Mouse (Mus musculus) T-helper 1 cell (primary cell): ENCODE measurements around the gene Dnttip1.
"Not testable (repeated sequence)": the region's sequence is repeated elsewhere in the genome, so short reads cannot be mapped to it uniquely, and the experiment has no call there.

Experiments used
- in situ Hi-C: fragments of 300-600 bp; cut with MboI, MseI; formaldehyde crosslinking; loops from one replicate; pipeline ENCODE4 v1.15.1; 2025; ENCODE audit warnings: high pct_unique_total_duplicates

The Dnttip1 gene

DNA sequence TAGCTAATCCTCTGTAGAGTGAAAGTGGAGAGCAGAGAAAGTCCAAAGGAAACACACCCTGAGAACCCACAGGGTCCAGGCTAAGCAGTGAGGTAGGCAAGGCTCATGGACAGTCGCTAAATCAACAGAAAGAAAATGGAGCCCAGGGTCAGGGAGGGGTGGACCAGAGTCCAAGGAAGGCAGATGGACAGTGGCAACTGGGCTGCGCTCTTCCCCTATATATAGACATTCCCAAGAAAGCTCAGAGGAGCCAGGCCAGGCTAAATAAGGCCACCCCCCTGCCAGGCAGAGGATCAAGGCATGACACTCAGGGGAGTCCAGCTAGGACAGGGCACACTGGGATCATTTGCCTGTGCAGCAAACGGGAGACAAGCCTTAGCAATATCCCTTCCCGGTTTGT lies 36.1 kb downstream of the Dnttip1 start:
- in situ Hi-C loops: no loop called here

DNA sequence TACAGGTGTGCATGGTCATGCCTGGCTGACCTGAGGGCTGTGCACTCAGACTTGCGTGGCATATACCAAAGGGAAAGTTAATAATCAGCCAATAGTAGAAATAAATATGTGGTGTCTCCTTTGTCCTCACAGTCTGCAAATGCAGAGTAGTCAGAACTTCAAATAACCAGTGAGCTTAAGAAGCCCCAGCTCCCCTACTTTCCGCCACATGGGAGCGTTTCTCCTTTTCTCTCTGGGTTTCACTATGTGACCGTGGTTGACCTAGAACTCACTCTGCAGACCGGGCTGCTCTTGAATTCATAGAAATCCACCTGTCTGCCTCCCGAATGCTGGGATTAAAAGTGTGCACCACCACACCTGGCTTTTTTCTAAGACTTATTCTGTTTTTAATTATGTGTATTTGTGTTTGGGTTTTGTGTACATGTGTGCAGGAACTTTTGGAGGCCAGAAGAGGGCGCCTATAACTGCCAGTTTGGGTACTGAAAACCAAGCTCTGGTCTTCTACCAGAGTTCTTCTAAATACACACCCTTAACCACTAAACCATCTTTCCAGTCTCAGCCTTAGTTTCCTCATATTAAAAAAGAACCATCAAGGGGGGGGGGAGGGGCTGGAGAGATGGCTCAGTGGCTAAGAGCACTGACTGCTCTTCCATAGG lies 38.3 kb downstream of the Dnttip1 start:
- in situ Hi-C loops: no loop called here

DNA sequence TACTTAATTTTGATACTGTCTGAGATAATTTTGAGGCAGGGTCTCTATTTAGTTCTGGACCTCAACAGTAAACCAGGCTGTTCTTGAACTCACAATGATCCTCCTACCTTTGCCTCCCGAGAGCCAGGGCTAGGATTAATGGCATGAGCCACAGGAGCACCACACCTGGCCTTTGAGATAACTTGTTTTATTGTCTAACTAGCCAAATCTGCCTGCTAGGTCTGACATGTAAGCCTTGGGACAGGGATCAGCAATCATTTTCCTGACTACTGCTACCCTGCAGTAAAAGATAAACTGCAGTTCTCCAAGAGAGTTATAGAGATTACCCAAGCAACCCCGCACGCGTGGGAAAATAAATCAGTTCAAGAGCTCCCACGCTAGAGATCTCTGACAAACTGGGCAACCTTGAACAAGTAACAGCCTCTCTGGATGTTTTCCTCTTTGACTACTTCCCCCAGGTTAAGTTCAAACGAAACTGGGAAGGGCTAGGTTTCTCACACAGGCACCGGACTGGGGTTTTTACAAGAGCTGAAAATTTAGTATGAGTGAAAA lies 39.2 kb downstream of the Dnttip1 start:
- in situ Hi-C loops: no loop called here

DNA sequence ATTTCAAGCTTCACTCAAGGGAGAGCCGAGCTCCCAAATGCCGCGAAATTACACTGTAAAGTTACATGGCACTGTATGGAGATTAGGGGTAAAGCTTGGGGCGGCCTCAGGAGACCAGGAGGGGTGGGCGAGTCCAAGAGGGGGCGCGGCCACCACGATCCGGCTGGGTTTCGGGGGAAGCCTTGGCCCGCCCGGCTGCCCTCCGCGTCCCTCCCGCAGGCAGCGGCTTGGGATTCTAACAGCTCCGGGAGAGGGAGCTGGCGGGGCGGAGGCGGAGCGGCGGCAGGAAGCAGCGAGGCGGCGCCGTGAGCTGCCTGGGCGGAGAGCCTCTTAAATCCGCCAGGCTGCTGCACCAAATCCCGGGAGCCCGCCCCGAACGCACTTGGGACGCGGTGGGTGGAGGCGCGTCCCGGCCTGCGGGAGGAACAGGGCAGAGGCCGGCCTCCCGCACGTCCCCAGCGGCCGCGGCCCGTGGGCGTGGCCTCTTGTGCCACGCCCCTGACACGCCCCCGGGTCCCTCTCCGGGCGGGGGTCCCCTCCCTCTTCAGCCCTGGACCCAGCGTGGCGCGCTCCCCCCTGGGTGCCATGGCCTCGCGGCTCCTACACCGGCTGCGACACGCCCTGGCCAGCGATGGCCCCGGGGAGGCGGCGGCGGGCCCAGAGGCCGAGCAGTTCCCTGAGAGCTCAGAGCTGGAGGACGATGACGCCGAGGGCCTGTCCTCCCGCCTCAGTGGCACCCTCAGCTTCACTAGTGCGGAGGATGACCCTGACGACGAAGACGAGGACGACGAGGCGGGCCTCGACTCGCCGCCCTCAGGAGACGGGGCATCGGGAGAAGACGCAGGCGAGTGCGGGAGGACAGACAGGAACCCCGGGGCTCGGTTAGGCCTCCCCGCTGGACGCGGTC lies 40.0 kb downstream of the Dnttip1 start, which contains the start of gene Snx21:
Gene Snx21 (plus strand): TSS at position 343 of the 907 bp plus-strand sequence.
- in situ Hi-C loops: no loop called here

DNA sequence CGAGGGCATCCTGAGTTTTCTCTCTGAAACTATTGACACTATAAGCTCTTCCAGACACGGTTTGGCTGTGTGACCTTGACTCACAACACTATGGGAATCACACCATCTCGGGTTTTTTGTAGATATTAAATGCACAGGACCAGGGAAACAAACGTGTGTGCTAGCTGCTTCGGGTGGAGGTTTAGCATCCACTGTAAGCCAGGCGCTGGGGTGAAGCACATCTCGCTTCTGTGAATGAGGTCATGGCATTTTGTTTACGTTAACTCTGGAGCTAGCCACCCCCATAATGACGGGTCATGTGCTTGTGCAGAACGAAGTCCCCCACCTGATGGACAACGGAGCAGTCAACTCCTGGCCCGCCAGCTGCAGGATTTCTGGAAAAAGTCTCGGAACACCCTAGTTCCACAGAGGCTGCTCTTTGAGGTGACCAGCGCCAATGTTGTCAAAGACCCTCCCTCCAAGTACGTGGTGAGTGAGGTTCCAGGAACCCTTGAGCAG lies 40.7 kb downstream of the Dnttip1 start:
- in situ Hi-C loops: no loop called here

DNA sequence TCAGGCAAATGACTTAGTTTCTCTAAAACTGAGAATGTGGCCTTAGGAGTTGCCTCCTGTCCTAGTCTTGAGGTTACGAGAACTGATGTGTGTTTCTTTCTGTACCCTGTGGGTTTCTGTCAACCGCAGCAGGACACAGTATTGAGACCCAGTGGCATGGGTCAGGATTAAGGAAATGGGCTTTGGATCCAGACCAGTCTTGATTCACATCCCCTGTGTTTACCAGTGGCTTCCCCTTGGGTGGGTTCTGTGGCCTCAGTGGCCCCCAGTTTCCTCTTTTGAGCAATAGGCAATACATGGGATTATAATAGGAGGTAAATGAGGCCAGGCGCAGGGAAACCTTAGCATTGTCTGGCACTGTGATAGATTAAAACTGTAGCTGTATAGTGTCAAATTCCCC lies 41.2 kb downstream of the Dnttip1 start:
- in situ Hi-C loops: no loop called here

DNA sequence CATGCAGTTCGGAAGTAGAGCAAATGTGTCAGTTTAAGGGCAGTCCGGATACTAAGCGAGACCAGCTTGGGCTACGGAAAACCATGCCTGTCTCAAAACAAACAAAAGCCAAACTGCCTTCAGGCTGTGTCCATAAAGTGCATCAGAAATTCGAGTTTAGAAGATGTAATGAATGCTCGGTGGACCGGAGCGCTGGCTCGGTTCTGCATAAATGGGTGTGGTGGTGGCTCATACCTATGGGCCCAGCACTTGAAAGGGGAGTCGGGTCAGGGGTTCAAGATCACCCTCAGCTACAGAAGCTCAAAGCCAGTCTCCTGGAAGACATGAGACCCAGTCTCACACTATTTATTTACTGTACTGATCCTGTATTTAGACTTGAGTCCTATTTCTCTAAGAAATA lies 42.0 kb downstream of the Dnttip1 start:
- in situ Hi-C loops: no loop called here

DNA sequence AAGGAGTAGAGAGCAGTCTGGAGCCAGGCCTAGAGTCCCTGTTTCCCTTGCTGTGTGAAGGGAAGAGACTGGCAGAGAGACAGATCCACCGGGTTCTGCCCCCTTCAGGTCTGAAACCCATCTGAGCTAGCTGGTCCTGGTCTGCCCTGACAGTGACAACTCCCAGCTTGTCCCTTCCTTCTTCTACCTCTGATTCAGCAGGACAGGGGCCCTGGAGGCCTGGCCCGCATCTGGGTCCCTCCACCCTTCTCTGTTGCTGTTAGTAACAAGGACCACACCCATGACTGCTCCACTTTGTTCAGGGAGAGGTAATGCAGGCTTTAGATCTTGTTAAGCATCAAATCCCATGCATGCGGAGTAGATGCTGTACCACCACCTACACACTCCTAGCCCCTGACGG lies 42.6 kb downstream of the Dnttip1 start:
- in situ Hi-C loops: no loop called here

DNA sequence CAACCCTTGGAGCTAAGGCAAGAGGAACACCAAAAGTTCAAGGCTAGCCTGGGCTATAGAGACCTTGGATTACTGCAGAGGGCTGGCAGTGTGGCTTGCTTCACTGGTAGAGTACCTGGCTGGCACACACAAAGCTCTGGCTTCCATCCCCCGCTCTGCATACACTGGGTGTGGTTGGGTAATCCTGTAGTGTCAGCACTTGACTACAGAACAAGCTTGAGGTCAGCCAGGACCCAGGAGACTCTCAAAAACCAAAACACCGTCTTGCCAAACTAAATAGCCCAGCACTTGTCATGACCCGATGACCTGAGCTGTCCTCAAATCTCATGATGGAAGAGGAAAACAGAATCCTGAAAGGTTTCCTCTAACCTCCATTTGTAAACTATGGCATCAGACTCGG lies 44.7 kb downstream of the Dnttip1 start:
- in situ Hi-C loops: no loop called here

DNA sequence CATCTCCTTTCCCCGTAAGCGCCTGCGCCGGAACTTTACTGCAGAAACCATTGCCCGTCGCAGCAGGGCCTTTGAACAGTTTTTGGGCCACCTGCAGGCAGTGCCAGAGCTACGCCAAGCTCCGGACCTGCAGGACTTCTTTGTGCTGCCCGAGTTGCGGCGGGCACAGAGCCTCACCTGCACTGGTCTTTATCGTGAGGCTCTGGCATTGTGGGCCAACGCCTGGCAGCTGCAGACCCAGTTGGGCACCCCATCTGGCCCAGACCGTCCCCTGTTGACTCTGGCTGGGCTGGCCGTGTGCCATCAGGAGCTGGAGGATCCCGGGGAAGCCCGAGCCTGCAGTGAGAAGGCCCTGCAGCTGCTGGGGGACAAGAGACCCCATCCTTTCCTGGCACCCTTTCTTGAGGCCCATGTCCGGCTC lies 46.1 kb downstream of the Dnttip1 start:
- in situ Hi-C loops: no loop called here

DNA sequence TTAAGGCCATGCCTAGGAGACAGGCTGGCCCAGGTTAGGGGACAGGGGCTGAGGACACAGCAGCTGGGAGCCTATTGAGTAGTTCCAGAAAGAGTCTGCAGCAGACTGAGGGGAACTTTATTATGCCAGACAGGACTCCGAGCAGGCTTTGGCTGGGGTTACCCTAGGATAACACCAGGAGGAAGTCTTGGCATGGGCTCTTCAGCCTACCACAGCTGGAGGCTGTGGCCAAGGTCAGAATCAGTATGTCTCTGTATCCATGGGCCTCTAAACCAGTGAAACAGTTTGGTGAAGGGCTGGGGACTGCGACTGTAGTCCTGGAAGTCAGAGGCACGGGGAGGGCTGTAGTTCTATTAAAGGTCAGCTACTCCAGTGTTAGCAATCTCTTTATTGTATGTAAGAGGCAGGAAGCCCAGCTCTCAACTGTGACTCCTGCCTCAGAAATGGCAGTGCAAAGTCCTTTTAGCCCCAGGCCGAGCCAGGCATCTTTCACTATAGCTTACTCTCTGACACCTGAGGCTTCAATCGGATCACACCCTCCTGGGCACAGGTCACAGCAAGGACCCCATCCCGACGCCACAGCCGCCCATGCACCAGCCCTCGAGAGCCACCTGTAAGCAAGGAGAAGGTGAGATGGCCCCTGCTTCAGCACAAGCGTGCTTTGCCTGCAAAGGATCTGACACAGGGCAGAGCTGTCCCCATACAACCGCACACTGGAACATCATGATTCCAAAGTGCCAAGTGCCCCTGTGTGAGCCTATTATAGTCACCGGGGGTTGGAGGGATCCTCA lies 46.8 kb downstream of the Dnttip1 start:
- in situ Hi-C loops: no loop called here

DNA sequence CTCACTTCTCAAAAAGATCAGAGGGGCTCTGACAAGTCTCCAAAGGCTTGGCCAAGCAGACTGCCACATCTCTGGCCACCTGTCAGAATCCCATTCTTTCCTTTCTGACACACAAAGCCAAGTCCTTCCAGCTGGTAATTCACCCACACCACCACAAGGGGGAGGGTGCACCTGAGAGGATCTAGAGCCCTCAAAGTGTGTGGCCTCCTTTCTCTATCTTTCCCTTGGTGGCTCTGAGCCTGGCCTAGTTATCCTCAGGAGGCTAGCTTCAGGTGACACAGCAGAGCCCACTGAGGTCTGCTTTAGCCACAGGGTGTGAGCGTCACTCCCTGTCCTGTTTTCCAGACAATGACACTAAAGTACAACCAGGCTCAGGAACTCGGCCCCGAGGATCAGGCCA lies 47.5 kb downstream of the Dnttip1 start:
- in situ Hi-C loops: no loop called here

DNA sequence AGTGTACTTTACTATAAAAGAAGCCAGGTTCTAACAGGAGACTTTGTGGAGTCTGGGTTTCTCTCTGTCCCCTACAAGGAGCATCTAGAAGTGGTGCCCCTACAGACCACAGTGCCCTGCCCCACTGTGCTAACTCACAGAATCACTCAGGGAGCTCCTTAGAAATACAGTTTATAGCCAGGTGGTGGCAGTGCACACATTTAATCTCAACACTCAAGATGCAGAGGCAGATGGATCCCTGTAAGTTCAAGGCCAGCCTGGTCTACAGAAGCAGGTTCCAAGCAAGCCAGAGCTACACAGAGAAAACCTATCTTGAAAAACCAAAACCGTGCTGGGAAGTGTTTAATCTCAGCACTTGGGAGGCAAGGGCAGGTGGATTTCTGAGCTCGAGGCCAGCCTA lies 48.0 kb downstream of the Dnttip1 start:
- in situ Hi-C loops: no loop called here

DNA sequence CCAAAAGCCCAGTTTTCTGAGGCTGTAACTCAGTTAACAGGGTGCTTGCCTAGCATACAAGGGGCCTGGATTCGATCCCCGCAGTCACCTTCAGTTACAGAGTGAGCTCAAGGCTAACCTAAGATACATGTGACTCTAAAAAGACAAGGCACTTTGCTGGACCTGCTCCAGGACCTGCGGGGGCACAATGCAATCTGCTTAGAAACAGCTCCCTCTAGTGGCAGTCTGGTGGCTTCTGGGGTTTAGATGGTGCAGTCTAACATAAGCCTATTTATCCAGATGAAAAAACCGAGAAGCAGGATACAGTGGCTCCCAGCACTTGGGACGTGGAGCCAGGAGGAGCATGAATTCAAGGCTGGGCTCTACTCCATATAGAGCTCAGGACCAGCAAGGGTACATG lies 48.5 kb downstream of the Dnttip1 start:
- in situ Hi-C loops: no loop called here

DNA sequence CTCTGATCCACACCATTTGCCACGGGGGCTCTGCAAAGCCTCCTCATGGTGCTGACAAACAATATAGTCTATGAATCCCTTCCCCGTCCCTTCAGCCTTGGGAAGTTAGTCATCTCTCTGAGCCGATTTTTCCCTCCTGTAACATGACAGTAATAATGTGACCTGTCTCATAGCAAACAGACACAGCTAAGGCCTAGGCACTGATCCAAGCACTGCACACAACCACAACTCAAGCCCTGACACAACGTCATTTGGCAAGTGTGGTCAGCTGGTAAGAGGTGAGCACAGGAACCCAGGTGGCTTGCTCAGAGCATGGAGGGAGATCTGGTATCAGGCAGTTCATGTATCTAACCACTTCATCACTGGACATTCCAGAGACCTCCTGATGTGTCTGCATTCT lies 50.1 kb downstream of the Dnttip1 start:
- in situ Hi-C loops: no loop called here

DNA sequence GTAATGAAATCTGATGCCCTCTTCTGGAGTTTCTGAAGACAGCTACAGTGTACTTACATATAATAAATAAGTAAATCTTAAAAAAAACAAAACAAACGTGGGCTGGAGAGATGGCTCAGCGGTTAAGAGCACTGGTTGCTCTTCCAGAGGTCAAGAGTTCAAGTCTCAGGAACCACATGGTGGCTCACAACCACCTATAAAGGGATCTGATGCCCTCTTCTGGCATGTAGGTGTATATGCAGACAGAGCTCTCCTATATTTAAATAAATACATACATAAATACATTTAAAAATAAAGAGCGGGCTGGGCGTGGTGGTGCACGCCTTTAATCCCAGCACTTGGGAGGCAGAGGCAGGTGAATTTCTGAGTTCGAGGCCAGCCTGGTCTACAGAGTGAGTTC lies 52.8 kb downstream of the Dnttip1 start:
- in situ Hi-C loops: not testable (repeated sequence)

DNA sequence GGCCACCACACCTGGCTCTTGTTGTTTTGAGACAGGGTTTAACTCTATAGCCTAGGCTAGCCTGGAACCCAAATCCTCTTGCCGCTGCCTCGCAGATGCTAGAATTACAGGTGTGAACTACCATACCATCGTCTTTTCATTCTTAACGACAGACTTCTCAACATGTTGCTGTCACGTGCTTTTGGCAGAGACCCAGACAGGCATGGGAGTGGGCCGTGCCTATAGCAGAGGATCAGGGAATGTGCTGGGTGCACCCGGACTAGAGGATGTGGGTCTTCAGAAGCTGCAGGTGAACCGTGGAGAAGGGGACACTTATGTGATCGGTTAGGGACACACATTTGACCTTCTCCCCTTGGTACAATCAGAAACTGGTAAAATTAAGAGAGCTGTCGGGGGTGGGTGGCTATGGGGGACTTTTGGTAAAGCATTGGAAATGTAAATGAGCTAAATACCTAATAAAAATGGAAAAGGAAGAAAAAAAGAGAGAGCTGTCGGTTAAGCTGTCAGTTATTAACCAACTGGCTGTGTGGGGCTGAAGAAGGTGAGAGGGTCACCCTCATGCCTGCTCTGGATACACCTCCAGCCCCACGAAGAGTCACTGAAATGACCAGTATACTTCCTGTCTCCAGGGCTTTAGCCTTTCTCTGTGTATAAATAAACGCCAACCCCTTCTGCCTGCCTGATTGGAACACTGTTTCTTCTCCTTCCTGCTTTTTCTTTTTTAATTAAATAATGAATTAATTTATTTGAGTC lies 54.6 kb downstream of the Dnttip1 start:
- in situ Hi-C loops: no loop called here

DNA sequence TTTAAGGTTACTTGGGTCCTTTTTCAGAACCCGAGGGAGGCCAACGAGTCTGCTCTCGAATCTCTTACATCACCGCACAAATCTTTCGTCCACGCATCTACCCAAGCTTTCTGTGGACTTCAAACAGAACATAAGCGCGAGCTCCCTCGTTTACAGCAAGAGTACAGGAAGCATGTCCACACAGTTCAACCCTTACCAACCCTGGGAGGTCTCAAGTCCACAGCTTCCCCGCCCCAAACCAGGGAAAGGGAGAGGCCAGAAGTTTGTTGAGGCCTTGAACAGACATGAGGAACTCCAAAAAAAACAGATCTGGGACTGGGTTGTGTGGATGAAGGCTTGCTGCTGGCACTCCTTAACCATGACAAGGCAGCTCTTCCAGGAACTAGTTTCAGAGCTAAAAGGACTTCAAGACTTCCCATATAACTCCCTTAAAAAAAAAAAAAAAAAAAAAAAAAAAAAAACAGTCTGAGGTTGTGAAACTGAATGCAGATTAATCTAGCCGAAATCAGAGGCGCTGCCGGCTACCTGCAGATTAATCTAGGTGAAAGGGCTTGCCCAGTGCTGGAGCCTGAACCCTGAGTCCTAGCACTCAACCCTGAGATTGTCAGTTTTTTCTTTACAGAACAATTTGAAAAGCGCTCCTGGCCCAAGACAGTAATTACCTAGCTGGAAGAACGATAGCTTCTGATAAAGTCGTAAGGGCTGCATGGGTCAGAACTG lies 57.6 kb downstream of the Dnttip1 start:
- in situ Hi-C loops: no loop called here

DNA sequence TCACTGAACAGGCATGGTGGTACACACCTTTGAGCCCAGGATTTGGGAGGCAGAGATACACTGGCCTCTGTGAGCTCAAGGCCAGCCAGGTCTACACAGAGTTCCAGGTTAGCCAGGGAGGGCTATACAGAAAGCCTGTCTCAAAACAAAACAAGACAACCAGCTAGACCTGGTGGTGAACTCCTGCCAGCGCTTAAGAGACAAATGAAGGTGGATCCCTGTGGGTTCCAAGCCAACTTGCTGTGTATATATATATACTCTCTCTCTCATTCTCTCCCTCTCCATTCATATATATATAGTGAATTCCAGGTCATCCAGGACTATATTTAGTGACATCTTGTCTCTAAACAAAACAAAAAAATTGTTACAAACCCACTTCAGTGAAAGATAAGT lies 58.1 kb downstream of the Dnttip1 start:
- in situ Hi-C loops: no loop called here

DNA sequence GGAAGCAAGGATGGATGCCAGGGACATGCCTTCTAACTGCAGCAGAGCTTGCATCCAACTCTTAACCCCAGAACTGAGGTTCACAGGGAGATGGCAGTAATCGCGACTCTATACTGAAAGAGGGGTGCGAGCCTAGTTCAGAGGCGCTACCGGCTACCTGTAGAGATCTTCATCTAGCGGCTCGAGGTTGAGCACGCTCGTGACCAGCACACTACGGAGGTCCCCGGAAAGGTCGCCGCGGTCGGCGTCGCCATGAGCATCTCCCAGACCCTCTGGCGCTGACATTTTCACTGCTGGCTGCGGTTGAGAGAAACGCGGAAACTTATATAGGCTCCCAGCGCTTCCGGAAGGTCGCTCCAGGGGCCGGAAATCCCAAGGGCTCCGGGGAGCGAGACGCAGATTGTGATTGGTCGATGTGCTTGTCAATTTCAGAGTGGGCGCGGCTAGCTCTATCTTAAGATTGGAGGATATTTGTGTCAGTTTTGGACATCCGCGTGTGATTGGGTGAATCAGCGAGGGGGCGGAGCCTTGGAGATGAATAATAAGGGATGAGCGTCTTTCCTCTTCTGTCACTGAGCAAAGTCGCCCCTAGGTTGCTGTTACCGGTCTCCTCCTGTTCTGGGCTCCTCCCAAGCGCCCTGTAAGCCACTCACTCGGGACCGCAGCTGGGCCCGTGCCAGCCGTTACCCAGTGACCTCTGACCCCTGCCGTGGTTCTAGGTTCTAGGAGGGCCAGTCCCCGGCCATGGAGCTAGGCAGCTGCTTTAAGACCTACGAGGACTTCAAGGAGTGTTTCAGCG lies 58.9 kb downstream of the Dnttip1 start, which contains the start of the genes Acot8 and Zswim3:
Gene Acot8 (minus strand): TSS at position 350 of the 799 bp plus-strand sequence.
Gene Zswim3 (plus strand): TSS at position 566 of the 799 bp plus-strand sequence.
- in situ Hi-C loops: no loop called here
